ENCODE assay signal across 14 mouse cellular contexts in the genomic region with DNA sequence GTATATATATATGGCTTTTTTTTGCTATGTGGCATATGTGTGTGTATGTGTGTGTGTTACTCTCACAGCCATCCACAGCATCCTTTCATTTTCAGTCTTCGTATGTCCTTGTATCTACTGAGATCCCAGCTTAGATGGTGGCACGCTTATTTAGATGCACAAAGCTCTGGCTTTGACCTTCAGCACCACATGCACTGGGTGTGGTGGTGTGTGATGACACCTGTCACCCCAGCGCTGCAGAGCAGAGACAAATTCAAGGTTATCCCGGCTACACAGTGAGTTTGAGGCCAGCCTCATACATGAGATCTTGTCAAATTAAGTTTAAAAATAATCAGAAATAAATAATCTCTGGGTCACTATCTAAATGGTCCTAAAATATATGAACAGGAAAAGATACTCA.
A peak's percentile ranks its signal among the peaks of the same experiment; 100 is the strongest.
DNase-seq lines count a peak whose midpoint lies in the region; ATAC-seq and TF ChIP-seq lines count a peak whose summit lies in the region.
"Had no signal": no experiment of that assay in that cellular context is flagged by ENCODE, and none has a peak within 500 bp of the region (broad histone marks: within the 10 kb centered on the region; RNA-seq: fewer than 3 reads in every experiment).

No protein-coding gene starts in this region.

- DNase-seq in ES-CJ7 (ENCODE audit: low read depth, low spot score) = peak; percentile 60
- peak; percentile 36 for DNase-seq in R1 (ENCODE audit: low read depth, low spot score)
- no peak for DNase-seq in midbrain, embryonic 10.5 days (ENCODE audit: low spot score)
- DNase-seq in adrenal gland, postnatal 36 days = no peak

- H3K4me3 ChIP-seq in ES-Bruce4 (ENCODE audit: low read depth, low read length) = no peak overlapping the region
- no peak overlapping the region for H3K4me3 ChIP-seq in forebrain, embryonic 15.5 days
- no peak overlapping the region for H3K4me3 ChIP-seq in midbrain, embryonic 10.5 days
- H3K4me3 ChIP-seq: embryonic facial prominence, embryonic 13.5 days; embryonic facial prominence, embryonic 15.5 days; erythroblast, embryonic 14.5 days; forebrain, embryonic 10.5 days; forebrain, embryonic 12.5 days had no signal

- peak; percentile 84 for TF ChIP-seq EP300 in ES-Bruce4 (IDR thresholded peaks at IDR 0.05; ENCODE audit: insufficient read depth, low read depth, low read length)

- no peak for TF ChIP-seq POLR2A in ES-Bruce4 (IDR thresholded peaks at IDR 0.05; ENCODE audit: insufficient read depth, low read length)

- no peak overlapping the region for H3K4me2 ChIP-seq in forebrain, embryonic 15.5 days (replicated peaks)
- H3K4me2 ChIP-seq: embryonic facial prominence, embryonic 13.5 days; embryonic facial prominence, embryonic 15.5 days; forebrain, embryonic 12.5 days had no signal

- H3K9me3 ChIP-seq in ES-Bruce4 (replicated peaks; ENCODE audit: control insufficient read depth, insufficient read depth, low read length, poor library complexity, severe bottlenecking) = 0 out of 2 replicates have a peak, but pooled peaks cover 2% of the 10 kb centered on the region
- no peaks in the 10 kb centered on the region for H3K9me3 ChIP-seq in forebrain, embryonic 15.5 days
- H3K9me3 ChIP-seq in midbrain, embryonic 10.5 days (replicated peaks) = no peaks in the 10 kb centered on the region
- H3K9me3 ChIP-seq: embryonic facial prominence, embryonic 13.5 days; embryonic facial prominence, embryonic 15.5 days; forebrain, embryonic 10.5 days; forebrain, embryonic 12.5 days; G1E had no signal

- no peak overlapping the region for H3K9ac ChIP-seq in ES-Bruce4 (ENCODE audit: low read depth, poor library complexity, severe bottlenecking)
- H3K9ac ChIP-seq in forebrain, embryonic 15.5 days (replicated peaks) = no peak overlapping the region
- H3K9ac ChIP-seq: embryonic facial prominence, embryonic 13.5 days; embryonic facial prominence, embryonic 15.5 days; forebrain, embryonic 12.5 days; forebrain, postnatal 0 days had no signal

- H3K27ac ChIP-seq in ES-Bruce4 (ENCODE audit: insufficient read depth, low read length) = no peak overlapping the region
- no peak overlapping the region for H3K27ac ChIP-seq in forebrain, embryonic 15.5 days (replicated peaks)
- no peak overlapping the region for H3K27ac ChIP-seq in midbrain, embryonic 10.5 days (replicated peaks)
- H3K27ac ChIP-seq: embryonic facial prominence, embryonic 13.5 days; embryonic facial prominence, embryonic 15.5 days; forebrain, embryonic 10.5 days; forebrain, embryonic 12.5 days had no signal

- H3K4me1 ChIP-seq in ES-Bruce4 (ENCODE audit: control insufficient read depth, insufficient read depth, low read length) = peaks cover 6% of the 10 kb centered on the region
- no peaks in the 10 kb centered on the region for H3K4me1 ChIP-seq in forebrain, embryonic 15.5 days
- H3K4me1 ChIP-seq in midbrain, embryonic 10.5 days = no peaks in the 10 kb centered on the region
- H3K4me1 ChIP-seq: embryonic facial prominence, embryonic 13.5 days; embryonic facial prominence, embryonic 15.5 days; forebrain, embryonic 10.5 days; forebrain, embryonic 12.5 days had no signal

- no peak for TF ChIP-seq CTCF in ES-Bruce4 (IDR thresholded peaks at IDR 0.05; ENCODE audit: low read depth, low read length)

- no peaks in the 10 kb centered on the region for H3K36me3 ChIP-seq in ES-Bruce4 (ENCODE audit: control insufficient read depth, insufficient read depth, low read length, poor library complexity, severe bottlenecking)
- no peaks in the 10 kb centered on the region for H3K36me3 ChIP-seq in forebrain, embryonic 15.5 days
- peaks cover 9% of the 10 kb centered on the region; the same call in 1 of the 2 replicates for H3K36me3 ChIP-seq in midbrain, embryonic 10.5 days
- H3K36me3 ChIP-seq: embryonic facial prominence, embryonic 13.5 days; embryonic facial prominence, embryonic 15.5 days; forebrain, embryonic 10.5 days; forebrain, embryonic 12.5 days had no signal

- no peak for ATAC-seq in forebrain, embryonic 15.5 days (replicated peaks)
- ATAC-seq: forebrain, postnatal 0 days had no signal

- WGBS in forebrain, embryonic 15.5 days = 96% methylated on average over 4 of the region's 4 CpGs
- 94% methylated on average over 4 of the region's 4 CpGs for WGBS in midbrain, embryonic 10.5 days

- no peaks in the 10 kb centered on the region for H3K27me3 ChIP-seq in ES-Bruce4 (ENCODE audit: control insufficient read depth, insufficient read depth, low read length, poor library complexity, severe bottlenecking)
- no peaks in the 10 kb centered on the region for H3K27me3 ChIP-seq in forebrain, embryonic 15.5 days
- H3K27me3 ChIP-seq in midbrain, embryonic 10.5 days (ENCODE audit: low read depth, poor library complexity, severe bottlenecking) = no peaks in the 10 kb centered on the region
- H3K27me3 ChIP-seq: embryonic facial prominence, embryonic 13.5 days; embryonic facial prominence, embryonic 15.5 days; forebrain, embryonic 12.5 days; Patski had no signal

Comparison
In these comparisons a context has a peak if more than half of its experiments do, and no peak if none do; other contexts are left out.
1. DNase-seq: peak in ES-CJ7 (single experiment) and R1 (single experiment); none in midbrain, embryonic 10.5 days (single experiment) and adrenal gland, postnatal 36 days (0 of 2).